Mouse (Mus musculus): ENCODE results near the gene Hif3a. TPM values are rescaled to one million over a fixed set of nuclear protein-coding genes. Genes with fewer than 3 reads are reported as not detected.
A peak's percentile ranks its signal among the peaks of the same experiment; 100 is the strongest.
"Not testable (repeated sequence)": the region's sequence is repeated elsewhere in the genome, so short reads cannot be mapped to it uniquely, and the experiment has no call there.

The Hif3a gene
- polyA plus RNA-seq (2015; fragmentation: Nextera tagmentation; extraction: Ambion mirVana), result 1.5 and 2.4 TPM in 2 replicates

- no peak for DNase-seq (ENCODE audit: low spot score)
These were observed at the start of gene Hif3a for GRCm38 (mm10) chr7:17062389-17062788. TSS of gene Hif3a (minus strand) at chr7:17062427.

- not testable (repeated sequence) for DNase-seq (ENCODE audit: low spot score)
These were observed 39.4 kb upstream of the Hif3a start for GRCm38 (mm10) chr7:17101631-17102030.

GRCm38 (mm10) chr7:17091280-17091679 is 29.1 kb upstream of the Hif3a start:
- DNase-seq (ENCODE audit: low spot score), result peak; percentile 21

GRCm38 (mm10) chr7:17090058-17090585 is 27.9 kb upstream of the Hif3a start:
- DNase-seq (ENCODE audit: low spot score), result no peak

GRCm38 (mm10) chr7:17087731-17088130 is 25.5 kb upstream of the Hif3a start:
- no peak for DNase-seq (ENCODE audit: low spot score)

- no peak for DNase-seq (ENCODE audit: low spot score)
These were observed 20.5 kb upstream of the Hif3a start for GRCm38 (mm10) chr7:17082766-17083165.

- no peak for DNase-seq (ENCODE audit: low spot score)
These were observed 15.9 kb upstream of the Hif3a start for GRCm38 (mm10) chr7:17078076-17078654.

GRCm38 (mm10) chr7:17076542-17076941 is 14.3 kb upstream of the Hif3a start:
- DNase-seq (ENCODE audit: low spot score), result no peak

GRCm38 (mm10) chr7:17073904-17074615 is 11.8 kb upstream of the Hif3a start, which contains the start of gene Psg16:
TSS of gene Psg16 (plus strand) at chr7:17074040.
- peak; percentile 59 for DNase-seq (ENCODE audit: low spot score)

GRCm38 (mm10) chr7:17073513-17073903 is 11.3 kb upstream of the Hif3a start:
- DNase-seq (ENCODE audit: low spot score), result no peak

GRCm38 (mm10) chr7:17067651-17068050 is 5.4 kb upstream of the Hif3a start:
- peak; percentile 0 for DNase-seq (ENCODE audit: low spot score)

- DNase-seq (ENCODE audit: low spot score), result no peak
These were observed 4.8 kb upstream of the Hif3a start for GRCm38 (mm10) chr7:17067000-17067399.

- peak; percentile 71 for DNase-seq (ENCODE audit: low spot score)
These were observed 4.2 kb upstream of the Hif3a start for GRCm38 (mm10) chr7:17066412-17066811.

- no peak for DNase-seq (ENCODE audit: low spot score)
These were observed 3.4 kb upstream of the Hif3a start for GRCm38 (mm10) chr7:17065620-17066019.

- DNase-seq (ENCODE audit: low spot score), result no peak
These were observed 618 bp upstream of the Hif3a start for GRCm38 (mm10) chr7:17062845-17063244.

- DNase-seq (ENCODE audit: low spot score), result peak; percentile 43
These were observed 1.2 kb downstream of the Hif3a start for GRCm38 (mm10) chr7:17060782-17061605.

- peak; percentile 17 for DNase-seq (ENCODE audit: low spot score)
These were observed 2.0 kb downstream of the Hif3a start for GRCm38 (mm10) chr7:17060031-17060781.

- peak; percentile 36 for DNase-seq (ENCODE audit: low spot score)
These were observed 2.8 kb downstream of the Hif3a start for GRCm38 (mm10) chr7:17059463-17059844.

- peak; percentile 9 for DNase-seq (ENCODE audit: low spot score)
These were observed 3.3 kb downstream of the Hif3a start for GRCm38 (mm10) chr7:17058816-17059462.

- DNase-seq (ENCODE audit: low spot score), result peak; percentile 76
These were observed 4.0 kb downstream of the Hif3a start for GRCm38 (mm10) chr7:17058071-17058689.
